Mouse (Mus musculus): ENCODE data around the gene Unk. TPM values are rescaled to one million over a fixed set of nuclear protein-coding genes. Genes with fewer than 3 reads are reported as not detected.

The Unk gene
- total and polyA plus RNA-seq, 3 experiments = 21.7 to 42.3 TPM; not detected in 1

DNA sequence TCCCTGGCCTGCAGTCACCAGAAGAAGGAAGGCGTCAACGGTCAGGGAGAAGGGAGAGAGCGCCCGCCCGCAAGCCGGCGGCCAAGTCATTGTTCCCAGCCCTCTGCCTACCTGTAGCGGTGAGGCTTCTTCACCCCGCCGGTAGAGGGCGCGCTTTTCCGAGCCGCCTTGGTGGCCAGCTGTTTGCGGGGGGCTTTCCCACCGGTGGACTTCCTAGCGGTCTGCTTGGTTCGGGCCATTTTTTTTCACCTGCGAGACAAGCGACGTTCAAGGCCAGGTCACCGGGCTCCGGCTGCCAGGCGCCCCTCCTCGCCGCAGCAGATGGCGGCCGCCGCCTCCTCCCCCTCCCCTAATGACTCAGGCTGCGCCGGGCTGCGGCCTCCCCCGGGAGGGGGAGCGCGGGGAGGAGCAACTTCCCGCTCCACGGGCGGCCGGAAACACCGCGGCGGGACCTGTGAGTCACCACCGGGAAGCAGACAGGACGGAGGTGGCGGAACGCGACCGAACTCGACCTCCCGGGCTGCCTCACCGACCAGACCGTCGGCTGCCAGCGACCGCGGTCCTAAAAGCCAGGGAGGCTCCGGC lies 6.3 kb upstream of the Unk start:
- no peaks in the 10 kb centered on the region for H3K27me3 ChIP-seq (ENCODE audit: control insufficient read depth in 1 of 2, insufficient read depth in 2 of 2, low read length in 2 of 2)
- H3K9ac ChIP-seq (ENCODE audit: control insufficient read depth, low read depth, low read length, poor library complexity, severe bottlenecking) = peak overlapping the region; percentile 99
- peaks cover 14% of the 10 kb centered on the region for H3K79me2 ChIP-seq (ENCODE audit: control insufficient read depth, insufficient read depth, low read length, poor library complexity)
- peak overlapping the region; percentile 98 for H3K27ac ChIP-seq (ENCODE audit: control insufficient read depth, low read depth, low read length)
- DNase-seq (ENCODE audit: low read depth, low spot score) = no peak
- peak; percentile 58 to 88 (median 63) for TF ChIP-seq CTCF (IDR thresholded peaks at IDR 0.05 in 2 of 3, conservative IDR thresholded peaks at IDR 0.05 in 1 of 3; ENCODE audit: control insufficient read depth in 1 of 3, insufficient read depth in 1 of 3, low read depth in 2 of 3, low read length in 3 of 3, poor library complexity in 1 of 3, severe bottlenecking in 1 of 3)
- peak; percentile 87; the same call in 1 of the 2 replicates for TF ChIP-seq UBTF (IDR thresholded peaks at IDR 0.05; ENCODE audit: borderline replicate concordance, insufficient read depth, low read depth, low read length)
- no peak for TF ChIP-seq RCOR1 (IDR thresholded peaks at IDR 0.05; ENCODE audit: low read depth, low read length)
- TF ChIP-seq MAZ (IDR thresholded peaks at IDR 0.05; ENCODE audit: low read depth, low read length) = 0 out of 2 replicates have a peak, but pooled peaks have one; percentile 31
- no peak for TF ChIP-seq MXI1 (IDR thresholded peaks at IDR 0.05; ENCODE audit: low read depth, low read length)
- no peak for TF ChIP-seq POLR2A (IDR thresholded peaks at IDR 0.05; ENCODE audit: control insufficient read depth in 1 of 2, insufficient read depth in 1 of 2, low read depth in 1 of 2, low read length in 2 of 2, poor library complexity in 1 of 2)
- H3K4me3 ChIP-seq (ENCODE audit: control insufficient read depth in 1 of 2, insufficient read depth in 1 of 2, low read depth in 2 of 2, low read length in 2 of 2) = peak overlapping the region; percentile 49 to 97
- peaks cover 3 to 6% of the 10 kb centered on the region in 2 experiments; a peak in 3 of 4 replicates for H3K4me1 ChIP-seq (ENCODE audit: control insufficient read depth in 1 of 2, insufficient read depth in 2 of 2, low read length in 2 of 2)
- no peaks in the 10 kb centered on the region for H3K9me3 ChIP-seq (replicated peaks; ENCODE audit: insufficient read depth, low read length)
- peaks cover 4 to 19% of the 10 kb centered on the region in 2 experiments for H3K36me3 ChIP-seq (ENCODE audit: control insufficient read depth in 1 of 2, insufficient read depth in 2 of 2, low read length in 2 of 2)

DNA sequence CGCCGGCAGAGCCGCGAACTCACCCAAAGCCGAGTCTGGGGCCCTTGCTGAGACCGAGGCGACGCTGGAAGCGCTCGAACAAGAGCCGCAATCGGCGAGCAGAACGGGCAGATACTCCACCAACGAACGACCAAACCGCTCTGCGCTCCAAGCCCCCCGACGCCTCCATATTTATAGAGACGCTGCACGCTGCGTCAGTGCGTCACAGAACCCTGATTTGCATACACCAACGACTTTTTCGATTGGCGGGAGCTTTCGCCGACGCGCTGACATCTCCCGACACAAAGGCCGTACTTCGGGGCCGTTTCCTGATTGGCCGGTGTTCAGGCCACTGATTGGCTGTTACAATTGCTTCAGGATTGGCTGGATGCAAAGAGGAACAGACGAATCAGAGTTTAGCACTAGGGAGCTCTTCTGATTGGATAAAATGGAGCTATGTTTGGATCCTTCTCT lies 5.7 kb upstream of the Unk start:
- Histone ChIP-seq H3K27ac (ENCODE audit: control insufficient read depth, low read depth, low read length) (peak overlapping the region; percentile 98), H3K36me3 (ENCODE audit: control insufficient read depth in 1 of 2, insufficient read depth in 2 of 2, low read length in 2 of 2) (peaks cover 4 to 23% of the 10 kb centered on the region in 2 experiments), H3K4me1 (ENCODE audit: control insufficient read depth in 1 of 2, insufficient read depth in 2 of 2, low read length in 2 of 2) (peaks cover 4 to 10% of the 10 kb centered on the region in 2 experiments; a peak in 3 of 4 replicates), H3K9ac (ENCODE audit: control insufficient read depth, low read depth, low read length, poor library complexity, severe bottlenecking) (peak overlapping the region; percentile 99), H3K9me3 (replicated peaks; ENCODE audit: insufficient read depth, low read length) (no peaks in the 10 kb centered on the region), H3K4me3 (ENCODE audit: control insufficient read depth in 1 of 2, insufficient read depth in 1 of 2, low read depth in 2 of 2, low read length in 2 of 2) (peak overlapping the region; percentile 49 to 97), H3K27me3 (ENCODE audit: control insufficient read depth in 1 of 2, insufficient read depth in 2 of 2, low read length in 2 of 2) (no peaks in the 10 kb centered on the region), H3K79me2 (ENCODE audit: control insufficient read depth, insufficient read depth, low read length, poor library complexity) (peaks cover 14% of the 10 kb centered on the region)
- DNase-seq (ENCODE audit: low read depth, low spot score) = peak; percentile 100
- peak; percentile 99 for TF ChIP-seq POLR2AphosphoS5 (IDR thresholded peaks at IDR 0.05; ENCODE audit: borderline replicate concordance, low read depth, low read length)
- TF ChIP-seq TBP (IDR thresholded peaks at IDR 0.05; ENCODE audit: low read depth, low read length) = peak; percentile 99
- TF ChIP-seq ETS1 (IDR thresholded peaks at IDR 0.05; ENCODE audit: low read depth, low read length) = no peak
- TF ChIP-seq UBTF (IDR thresholded peaks at IDR 0.05; ENCODE audit: borderline replicate concordance, insufficient read depth, low read depth, low read length) = no peak
- TF ChIP-seq USF2 (IDR thresholded peaks at IDR 0.05; ENCODE audit: borderline replicate concordance in 1 of 2, insufficient read depth in 1 of 2, low read depth in 1 of 2, low read length in 2 of 2) = no peak
- TF ChIP-seq GABPA (IDR thresholded peaks at IDR 0.05; ENCODE audit: low read depth, low read length) = no peak
- peak; percentile 100 for TF ChIP-seq POLR2AphosphoS2 (IDR thresholded peaks at IDR 0.05; ENCODE audit: low read length)
- TF ChIP-seq ZMIZ1 (IDR thresholded peaks at IDR 0.05; ENCODE audit: low read depth, low read length) = peak; percentile 100
- no peak for TF ChIP-seq ELF1 (IDR thresholded peaks at IDR 0.05; ENCODE audit: low read depth, low read length)
- TF ChIP-seq MAFK (IDR thresholded peaks at IDR 0.05; ENCODE audit: borderline replicate concordance, low read depth, low read length) = no peak
- TF ChIP-seq NELFE (IDR thresholded peaks at IDR 0.05; ENCODE audit: low read depth, low read length) = peak; percentile 100
- no peak for TF ChIP-seq CHD1 (IDR thresholded peaks at IDR 0.05; ENCODE audit: low read depth, low read length)
- 0 out of 4 replicates have a peak, but pooled peaks of 1 of the 2 experiments have one; percentile 33 for TF ChIP-seq EP300 (IDR thresholded peaks at IDR 0.05; ENCODE audit: low read depth in 1 of 2, low read length in 2 of 2)
- TF ChIP-seq USF1 (IDR thresholded peaks at IDR 0.05; ENCODE audit: low read depth, low read length) = no peak
- TF ChIP-seq E2F4 (IDR thresholded peaks at IDR 0.05; ENCODE audit: borderline replicate concordance, low read depth, low read length) = no peak
- TF ChIP-seq MAZ (IDR thresholded peaks at IDR 0.05; ENCODE audit: low read depth, low read length) = peak; percentile 91
- peak; percentile 100 for TF ChIP-seq POLR2A (IDR thresholded peaks at IDR 0.05; ENCODE audit: control insufficient read depth in 1 of 2, insufficient read depth in 1 of 2, low read depth in 1 of 2, low read length in 2 of 2, poor library complexity in 1 of 2)
- TF ChIP-seq NRF1 (IDR thresholded peaks at IDR 0.05; ENCODE audit: insufficient read depth, low read depth, low read length, poor library complexity, severe bottlenecking) = peak; percentile 48; the same call in 1 of the 2 replicates
- no peak; the same call in none of the 2 replicates for TF ChIP-seq MYB (IDR thresholded peaks at IDR 0.05; ENCODE audit: low read depth, low read length)
- no peak for TF ChIP-seq MEF2A (IDR thresholded peaks at IDR 0.05; ENCODE audit: extremely low read depth, insufficient replicate concordance, low read depth, low read length, poor library complexity, severe bottlenecking)
- peak; percentile 81 for TF ChIP-seq HCFC1 (IDR thresholded peaks at IDR 0.05; ENCODE audit: low read depth, low read length)
- no peak for TF ChIP-seq RCOR1 (IDR thresholded peaks at IDR 0.05; ENCODE audit: low read depth, low read length)
- TF ChIP-seq TAL1 (IDR thresholded peaks at IDR 0.05; ENCODE audit: low read length) = no peak
- no peak for TF ChIP-seq ZC3H11A (IDR thresholded peaks at IDR 0.05; ENCODE audit: low read depth, low read length)
- no peak for TF ChIP-seq KAT2A (conservative IDR thresholded peaks at IDR 0.05; ENCODE audit: low read depth, low read length)
- TF ChIP-seq TCF12 (IDR thresholded peaks at IDR 0.05; ENCODE audit: low read depth, low read length) = peak; percentile 93

All from MEL (cell line).